Mouse (Mus musculus) thymus, adult 2 months (tissue): ENCODE data around the gene Ncoa6.

Source experiments
- CTCF ChIP-seq: fragments of 200-500 bp; IDR thresholded peaks from 2 replicates; pipeline ENCODE4 v1.5.1; 2012; ENCODE audit warnings: mild to moderate bottlenecking, control low read depth, low read length, moderate library complexity, borderline replicate concordance; ENCODE audit not compliant: control insufficient read depth, poor library complexity, insufficient read depth; ENCODE audit errors: extremely low read depth
- POLR2A ChIP-seq: fragments of 200-500 bp; IDR thresholded peaks from 2 replicates; pipeline ENCODE4 v1.6.1; 2012; ENCODE audit warnings: mild to moderate bottlenecking, low read length, control low read depth, moderate library complexity; ENCODE audit not compliant: control insufficient read depth, poor library complexity, insufficient read depth; ENCODE audit errors: extremely low read depth

GRCm38 (mm10) chr2:155356971-155357591, 116.6 kb downstream of the Ncoa6 start, which contains the start of gene Pigu:
- TF ChIP-seq CTCF (no peak), POLR2A (no peak)
